Mouse (Mus musculus): ENCODE data around the gene 2510002D24Rik.

Gene 2510002D24Rik

GRCm38 (mm10) chr16:18836468-18837208, at the start of gene 2510002D24Rik, which contains the start of gene Gm28539:
Gene 2510002D24Rik, plus strand, starts transcription at chr16:18836578.
Gene Gm28539, plus strand, starts transcription at chr16:18836584.
- peak; percentile 88 for DNase-seq (ENCODE audit: extremely low spot score)

DNA sequence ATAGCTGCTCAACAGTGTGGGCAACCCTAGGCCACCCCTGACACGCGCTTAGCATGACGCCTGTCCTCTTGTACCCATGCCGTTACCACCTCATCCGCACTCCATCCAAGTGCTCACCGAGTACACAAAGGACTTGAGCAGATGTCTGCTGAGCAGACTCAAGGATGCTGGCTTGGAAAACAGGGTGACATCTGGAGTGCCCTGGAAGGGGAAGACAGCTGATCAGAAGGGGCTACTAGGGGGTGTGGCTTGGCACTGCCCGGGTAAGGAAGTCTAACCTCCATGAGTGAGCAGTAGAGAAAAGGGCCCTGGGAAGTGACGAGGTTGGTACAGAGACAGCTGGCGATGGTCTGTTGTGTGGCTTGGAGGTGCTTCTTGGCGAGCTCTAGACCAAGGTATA, 49.7 kb upstream of the 2510002D24Rik start:
- no peak for DNase-seq (ENCODE audit: extremely low spot score)

GRCm38 (mm10) chr16:18788627-18789406, 47.6 kb upstream of the 2510002D24Rik start:
- DNase-seq (ENCODE audit: extremely low spot score), result no peak

DNA sequence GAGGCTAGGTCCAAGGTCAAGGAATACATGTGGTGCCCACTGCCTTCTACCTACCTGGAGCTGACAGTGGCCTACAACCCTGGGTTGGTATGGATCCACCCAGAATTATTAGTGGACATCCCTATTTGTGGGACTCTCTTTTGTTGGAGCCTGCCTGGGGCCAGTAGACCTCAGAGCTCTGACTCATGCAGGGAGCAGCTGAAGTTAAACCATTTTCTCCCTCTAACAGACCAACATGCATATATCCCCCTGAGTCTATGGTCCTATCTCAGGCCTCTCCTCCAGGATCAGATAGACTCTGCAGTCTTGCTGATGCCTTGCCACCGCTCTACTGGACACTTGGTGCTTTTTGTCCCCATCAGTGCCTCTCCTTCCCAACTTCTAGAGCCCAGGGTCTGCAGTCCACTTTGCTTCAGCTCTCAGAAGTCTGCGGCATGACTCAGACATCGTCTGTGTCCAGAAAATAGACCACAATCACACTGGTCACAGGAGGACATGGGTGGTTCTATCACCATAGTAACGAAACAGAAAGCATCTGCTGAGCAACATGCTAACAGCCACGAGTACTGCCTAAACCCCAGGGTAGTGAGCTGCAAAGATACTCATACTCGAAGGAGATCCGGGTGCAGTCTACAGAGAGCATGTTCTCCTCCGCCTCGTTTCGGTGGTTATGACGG, 41.0 kb upstream of the 2510002D24Rik start:
- DNase-seq (ENCODE audit: extremely low spot score), result no peak

- DNase-seq (ENCODE audit: extremely low spot score), result no peak
These were observed 39.7 kb upstream of the 2510002D24Rik start for GRCm38 (mm10) chr16:18796645-18797044.

DNA sequence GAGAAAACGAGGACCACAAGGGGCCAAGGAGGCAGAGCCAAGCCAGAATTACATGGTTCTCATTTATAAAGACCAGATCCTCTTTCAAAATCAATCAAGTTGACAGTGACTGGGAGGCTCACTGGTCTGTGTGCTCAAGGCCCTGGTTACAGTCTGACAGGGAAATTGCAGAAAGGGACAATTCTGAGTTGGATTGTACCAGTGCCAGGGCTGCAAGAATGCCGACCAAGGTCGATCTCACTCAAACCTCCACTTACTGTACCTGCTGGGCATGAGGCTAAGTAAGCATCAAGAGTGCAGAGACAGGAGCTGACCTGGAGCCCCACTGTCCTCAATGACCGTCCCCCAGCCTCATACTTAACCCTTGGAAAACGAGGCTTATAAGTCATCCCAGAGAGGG, 38.2 kb upstream of the 2510002D24Rik start:
- no peak for DNase-seq (ENCODE audit: extremely low spot score)

- no peak for DNase-seq (ENCODE audit: extremely low spot score)
These were observed 37.5 kb upstream of the 2510002D24Rik start for GRCm38 (mm10) chr16:18798841-18799240.

DNA sequence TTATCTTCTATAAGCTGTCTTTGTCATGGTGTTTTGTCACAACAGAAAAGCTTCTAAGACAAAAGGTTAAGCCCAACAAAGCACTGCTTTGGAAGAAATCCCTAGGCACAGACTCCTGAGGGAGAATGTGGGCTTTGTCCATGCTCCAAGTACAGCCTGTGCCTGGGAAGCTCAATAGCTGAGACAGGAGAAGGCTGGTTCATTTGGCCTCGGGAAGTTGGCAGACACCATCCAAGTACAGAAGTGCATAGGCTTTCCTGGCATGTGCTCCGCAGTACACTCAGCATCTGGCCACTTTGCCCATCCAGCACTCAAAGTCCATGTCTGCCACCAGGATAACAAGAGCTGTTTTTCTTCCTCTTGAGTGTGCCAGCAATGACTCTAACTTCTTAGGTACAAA, 30.6 kb upstream of the 2510002D24Rik start:
- no peak for DNase-seq (ENCODE audit: extremely low spot score)

GRCm38 (mm10) chr16:18809001-18809400, 27.4 kb upstream of the 2510002D24Rik start:
- no peak for DNase-seq (ENCODE audit: extremely low spot score)

DNA sequence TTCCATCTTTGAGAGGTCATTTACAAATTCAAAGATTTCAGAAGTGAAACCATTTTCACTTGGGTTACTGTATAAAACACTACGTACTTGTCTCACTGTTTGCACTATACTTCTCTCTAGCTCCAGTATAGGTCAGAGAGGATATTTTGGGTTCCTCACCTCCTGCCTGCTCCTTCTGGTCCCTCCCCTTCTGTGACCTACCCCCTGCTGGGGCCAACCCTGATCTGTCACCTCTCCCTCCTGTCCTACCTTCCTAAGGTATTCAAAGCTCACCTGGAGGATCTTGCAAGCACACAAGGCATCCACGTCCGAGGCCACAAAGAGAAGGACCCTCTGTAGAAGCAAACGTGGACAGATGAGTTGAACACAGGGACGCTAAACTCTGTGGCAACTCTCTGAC, 25.3 kb upstream of the 2510002D24Rik start:
- DNase-seq (ENCODE audit: extremely low spot score), result no peak

DNA sequence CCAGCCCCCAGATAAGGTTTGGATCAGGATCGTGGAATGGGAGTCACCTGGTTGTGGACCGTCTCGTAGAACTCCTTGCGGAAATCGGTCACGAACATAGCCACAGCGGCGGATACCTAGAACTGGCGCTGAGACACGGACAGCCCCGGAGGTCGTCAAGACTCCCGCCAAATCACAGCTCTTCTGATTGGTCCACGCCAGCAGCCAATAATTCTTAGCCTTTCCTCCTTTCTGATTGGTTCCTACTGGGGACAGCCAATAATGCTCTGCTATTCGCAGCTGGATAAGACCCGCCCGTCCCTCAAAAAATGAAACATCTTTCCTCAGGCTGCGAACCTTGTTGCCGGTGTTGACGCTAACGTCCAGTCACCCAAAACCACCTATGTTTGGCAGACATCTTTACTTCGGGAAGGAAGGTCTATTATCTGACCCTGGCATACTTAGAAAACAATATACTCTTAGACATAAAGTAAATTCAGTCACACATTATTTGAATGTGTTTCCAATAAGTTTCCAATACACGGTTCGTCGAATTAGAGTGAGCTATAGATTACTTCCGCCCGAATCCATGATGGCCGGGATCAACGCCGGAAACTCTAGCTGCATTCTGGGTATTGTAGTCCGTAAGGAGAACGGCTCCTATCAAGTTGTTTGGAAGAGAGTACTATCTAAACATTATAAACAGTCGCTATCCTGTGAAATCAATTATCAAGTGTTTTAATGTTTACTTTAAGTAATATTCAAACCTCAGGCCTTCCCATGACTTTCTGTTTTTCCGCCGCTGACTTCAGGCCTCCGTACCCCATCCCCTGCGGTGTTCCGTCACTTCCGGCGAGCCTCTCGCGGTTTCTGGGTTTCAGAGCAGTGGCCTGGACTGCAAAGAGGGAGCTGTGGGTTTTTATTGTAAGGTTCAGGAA, 24.7 kb upstream of the 2510002D24Rik start, which contains the start of the genes Ufd1 and Cdc45:
Gene Ufd1 (plus strand): TSS at position 312 of the 917 bp plus-strand sequence.
Gene Cdc45 (minus strand): TSS at position 520 of the 917 bp plus-strand sequence.
- DNase-seq (ENCODE audit: extremely low spot score), result peak; percentile 93

GRCm38 (mm10) chr16:18812385-18812910, 23.9 kb upstream of the 2510002D24Rik start:
- DNase-seq (ENCODE audit: extremely low spot score), result no peak

GRCm38 (mm10) chr16:18822356-18822755, 14.0 kb upstream of the 2510002D24Rik start:
- no peak for DNase-seq (ENCODE audit: extremely low spot score)

- no peak for DNase-seq (ENCODE audit: extremely low spot score)
These were observed 13.5 kb upstream of the 2510002D24Rik start for GRCm38 (mm10) chr16:18822925-18823324.

- no peak for DNase-seq (ENCODE audit: extremely low spot score)
These were observed 7.7 kb upstream of the 2510002D24Rik start for GRCm38 (mm10) chr16:18828630-18829029.

- DNase-seq (ENCODE audit: extremely low spot score), result no peak
These were observed 7.3 kb upstream of the 2510002D24Rik start for GRCm38 (mm10) chr16:18829102-18829501.

GRCm38 (mm10) chr16:18833486-18833885, 2.9 kb upstream of the 2510002D24Rik start:
- no peak for DNase-seq (ENCODE audit: extremely low spot score)

GRCm38 (mm10) chr16:18836073-18836467, 308 bp upstream of the 2510002D24Rik start:
- DNase-seq (ENCODE audit: extremely low spot score), result no peak

DNA sequence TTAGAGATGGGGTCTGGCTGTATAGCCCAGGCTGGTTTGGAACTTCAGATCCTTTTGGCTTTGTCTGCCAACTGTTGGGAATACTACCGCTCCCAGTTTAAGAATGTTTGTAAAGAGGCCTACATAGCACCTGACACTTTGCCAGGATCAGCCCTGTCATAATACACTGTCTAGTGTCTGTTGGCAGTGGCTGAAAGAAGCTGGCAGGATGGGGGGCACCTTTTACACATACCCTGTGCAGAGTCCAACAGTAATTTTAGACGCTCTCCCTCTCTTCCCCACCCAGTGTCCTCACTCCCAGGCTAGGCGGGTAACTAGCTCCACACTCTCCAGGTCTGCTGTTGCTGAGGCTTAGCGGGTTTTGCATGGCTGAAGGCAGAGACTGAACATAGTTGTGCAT, 2.0 kb downstream of the 2510002D24Rik start:
- DNase-seq (ENCODE audit: extremely low spot score), result no peak

DNA sequence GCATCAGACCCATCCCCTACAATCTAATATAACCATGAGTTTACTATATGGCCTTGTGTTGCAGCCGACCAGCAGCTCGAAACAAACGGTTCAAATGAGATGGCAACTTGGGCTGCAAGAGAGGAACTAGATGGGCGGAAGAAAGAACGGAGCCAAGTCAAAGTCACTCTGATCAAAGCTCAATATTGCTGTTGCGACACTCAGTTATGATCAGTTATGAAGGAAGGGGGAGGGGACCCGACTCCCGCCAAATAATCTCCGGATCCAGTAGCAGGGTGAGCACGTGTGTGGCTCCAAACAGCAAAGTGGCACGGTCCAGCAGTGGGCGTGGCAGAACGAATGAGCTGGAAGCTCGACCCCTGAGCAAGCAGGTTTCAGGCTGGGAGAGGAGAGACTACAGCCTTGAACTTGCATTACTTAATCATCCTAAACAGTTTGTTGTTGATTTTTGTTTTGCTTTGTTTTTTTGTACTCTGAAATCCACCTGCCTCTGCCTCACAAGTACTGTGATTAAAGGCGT, 10.0 kb downstream of the 2510002D24Rik start:
- no peak for DNase-seq (ENCODE audit: extremely low spot score)
